Mouse (Mus musculus) forebrain, embryonic 10.5 days (tissue): ENCODE measurements around the gene Pqlc3. TPM values are rescaled to one million over a fixed set of nuclear protein-coding genes. Genes with fewer than 3 reads are reported as not detected.
"Not testable (repeated sequence)": the region's sequence is repeated elsewhere in the genome, so short reads cannot be mapped to it uniquely, and the experiment has no call there.

ENCODE experiments used
- DNase-seq: peaks from one replicate; pipeline ENCODE4 v3.0.0-alpha.2; 2017; ENCODE audit warnings: low spot score; ENCODE audit errors: extremely low spot score
- H3K27ac ChIP-seq: fragments of 300-500 bp; sonication (generic); 2 replicates; pipeline ENCODE4 v1.5.1; 2016; ENCODE audit warnings: mild to moderate bottlenecking
- H3K27me3 ChIP-seq: fragments of 300-500 bp; sonication (generic); 2 replicates; pipeline ENCODE4 v1.6.1; 2016; ENCODE audit warnings: mild to moderate bottlenecking; ENCODE audit not compliant: poor library complexity, severe bottlenecking
- H3K36me3 ChIP-seq: fragments of 300-500 bp; sonication (generic); replicated peaks from 2 replicates; pipeline ENCODE4 v1.6.1; 2016; ENCODE audit warnings: mild to moderate bottlenecking, moderate library complexity
- H3K4me1 ChIP-seq: fragments of 300-500 bp; sonication (generic); 2 replicates; pipeline ENCODE4 v1.6.1; 2016
- H3K4me3 ChIP-seq: fragments of 300-500 bp; sonication (generic); 2 replicates; pipeline ENCODE4 v1.5.1; 2016; ENCODE audit warnings: mild to moderate bottlenecking, moderate library complexity
- H3K9me3 ChIP-seq: fragments of 300-500 bp; sonication (generic); 2 replicates; pipeline ENCODE4 v1.6.1; 2016; ENCODE audit warnings: mild to moderate bottlenecking, moderate library complexity
- whole genome bisulfite sequencing: fragments of 180-500 bp; shearing (Covaris S2); methylation state at CpG from one replicate; pipeline ENCODE4 v1.1.7; 2016; 5-methylcytosine and 5-hydroxymethylcytosine counted together
- polyA plus RNA-seq: library from polyadenylated mRNA; unstranded; fragments of >200 nt; fragmentation: Nextera tagmentation; extraction: Ambion mirVana; gene quantifications from 2 replicates; pipeline ENCODE4 v1.2.1, GENCODE M21; 2016

The Pqlc3 gene
- polyA plus RNA-seq, 1 experiment from 2014 or later, result 3.5 TPM

GRCm38 (mm10) chr12:17032694-17033463 lies 32.7 kb upstream of the Pqlc3 start:
- DNase-seq, result peak; percentile 75
- 0 out of 2 replicates have a peak, but pooled peaks cover 5% of the 10 kb centered on the region for H3K9me3 ChIP-seq
- H3K4me3 ChIP-seq, result no peak overlapping the region
- no peaks in the 10 kb centered on the region for H3K27me3 ChIP-seq
- peaks cover 15% of the 10 kb centered on the region; the same call in 1 of the 2 replicates for H3K4me1 ChIP-seq
- H3K36me3 ChIP-seq, result no peaks in the 10 kb centered on the region
- H3K27ac ChIP-seq, result no peak overlapping the region
- 41% methylated on average over 13 of the region's 13 CpGs for WGBS

DNA sequence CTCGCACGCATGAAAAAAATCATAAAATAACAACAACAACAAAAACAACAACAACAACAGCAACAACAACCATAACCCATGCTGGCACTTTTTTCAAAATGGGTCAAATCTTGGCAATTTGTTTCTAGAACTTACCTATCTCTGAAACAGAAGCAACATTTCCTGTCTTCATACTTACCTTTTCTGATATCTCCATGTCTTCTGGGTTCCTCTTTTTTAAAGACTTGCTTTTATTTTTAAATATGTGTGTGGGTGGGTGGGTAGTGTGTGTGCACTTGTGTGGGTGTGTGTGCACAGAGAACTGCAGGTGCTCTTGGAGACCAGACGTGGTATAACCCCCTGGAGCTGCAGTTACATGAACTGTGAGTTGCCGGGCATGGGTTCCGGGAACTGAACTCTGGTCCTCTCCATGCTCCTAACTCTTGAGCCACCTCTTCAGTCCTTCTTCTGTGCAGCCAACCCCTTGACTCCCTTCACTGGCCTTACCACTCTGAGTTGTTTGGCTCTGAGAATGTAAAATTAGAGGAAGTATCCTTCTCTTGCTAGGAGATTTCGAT lies 24.4 kb upstream of the Pqlc3 start:
- 89% methylated on average over 6 of the region's 6 CpGs for WGBS
- DNase-seq, result no peak
- Histone ChIP-seq H3K27me3 (no peaks in the 10 kb centered on the region), H3K9me3 (0 out of 2 replicates have a peak, but pooled peaks cover 5% of the 10 kb centered on the region), H3K27ac (no peak overlapping the region), H3K36me3 (no peaks in the 10 kb centered on the region), H3K4me3 (no peak overlapping the region), H3K4me1 (no peaks in the 10 kb centered on the region)

DNA sequence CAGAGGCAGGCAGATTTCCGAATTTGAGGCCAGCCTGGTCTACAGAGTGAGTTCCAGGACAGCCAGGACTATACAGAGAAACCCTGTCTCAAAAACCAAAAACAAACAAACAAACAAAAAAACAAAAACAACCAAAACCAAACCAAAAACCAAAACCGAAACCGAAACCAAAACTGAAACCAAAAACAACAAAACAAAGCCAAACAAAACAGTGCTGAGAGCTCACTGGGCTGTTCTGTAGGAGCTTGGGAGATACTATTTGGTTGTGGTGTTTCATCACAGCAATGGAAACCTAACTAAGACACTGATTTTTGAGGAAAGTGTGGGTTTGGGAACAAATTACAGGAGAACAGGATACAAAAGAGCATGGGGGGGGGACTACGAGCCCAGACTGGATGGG lies 21.9 kb upstream of the Pqlc3 start:
- H3K9me3 ChIP-seq, result no peaks in the 10 kb centered on the region
- 85% methylated on average over 4 of the region's 4 CpGs for WGBS
- no peaks in the 10 kb centered on the region for H3K4me1 ChIP-seq
- no peaks in the 10 kb centered on the region for H3K36me3 ChIP-seq
- no peaks in the 10 kb centered on the region for H3K27me3 ChIP-seq
- H3K27ac ChIP-seq, result no peak overlapping the region
- no peak overlapping the region for H3K4me3 ChIP-seq
- no peak for DNase-seq

- not testable (repeated sequence) for H3K27ac ChIP-seq, H3K27me3 ChIP-seq, DNase-seq, H3K36me3 ChIP-seq, H3K9me3 ChIP-seq, H3K4me1 ChIP-seq, H3K4me3 ChIP-seq
- WGBS, result 88% methylated on average over 4 of the region's 4 CpGs
Measured at GRCm38 (mm10) chr12:17021125-17021524, 20.9 kb upstream of the Pqlc3 start.

DNA sequence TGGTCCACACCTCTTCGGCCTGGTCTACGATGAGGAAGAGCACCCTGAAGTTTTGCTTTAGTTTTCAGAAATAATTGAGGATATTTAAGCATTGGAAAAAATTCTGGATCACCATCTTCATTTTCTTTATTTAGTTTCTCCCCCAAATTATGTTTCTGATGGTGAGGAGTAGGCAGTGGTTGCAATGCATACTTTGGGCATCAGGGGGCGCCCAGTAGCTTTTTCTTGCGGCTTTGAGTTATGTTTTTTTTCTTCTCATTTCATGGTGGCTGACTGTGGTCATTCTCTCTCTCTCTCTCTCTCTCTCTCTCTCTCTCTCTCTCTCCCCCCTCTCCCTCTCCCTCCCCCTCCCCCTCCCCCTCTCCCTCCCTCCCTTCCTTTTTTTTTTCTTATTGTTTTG lies 18.3 kb upstream of the Pqlc3 start:
- Histone ChIP-seq H3K27me3 (no peaks in the 10 kb centered on the region), H3K4me1 (no peaks in the 10 kb centered on the region), H3K27ac (no peak overlapping the region), H3K4me3 (no peak overlapping the region), H3K36me3 (no peaks in the 10 kb centered on the region), H3K9me3 (peaks cover 9% of the 10 kb centered on the region)
- peak; percentile 60 for DNase-seq
- WGBS, result 34% methylated on average over 4 of the region's 4 CpGs

DNA sequence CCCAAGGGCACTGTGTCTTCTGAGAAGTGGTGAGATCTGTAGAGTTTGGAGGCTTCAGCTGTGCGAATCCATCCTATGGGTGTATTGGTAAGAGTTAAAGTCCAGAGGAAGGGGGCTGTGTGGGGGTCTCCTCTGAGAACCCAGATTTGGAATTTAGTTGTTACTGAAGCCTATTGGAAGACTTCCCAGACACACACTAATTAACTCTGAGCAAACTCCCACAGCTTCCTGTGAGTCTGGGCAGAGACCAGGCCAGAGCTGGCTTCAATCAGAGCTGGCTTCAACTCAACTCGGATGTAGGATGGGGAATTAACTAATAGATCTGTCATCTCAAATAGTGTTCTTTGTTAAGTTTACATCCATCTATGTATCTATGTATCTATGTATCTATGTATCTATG lies 15.5 kb upstream of the Pqlc3 start:
- no peak for DNase-seq
- 95% methylated on average over 2 of the region's 2 CpGs for WGBS

DNA sequence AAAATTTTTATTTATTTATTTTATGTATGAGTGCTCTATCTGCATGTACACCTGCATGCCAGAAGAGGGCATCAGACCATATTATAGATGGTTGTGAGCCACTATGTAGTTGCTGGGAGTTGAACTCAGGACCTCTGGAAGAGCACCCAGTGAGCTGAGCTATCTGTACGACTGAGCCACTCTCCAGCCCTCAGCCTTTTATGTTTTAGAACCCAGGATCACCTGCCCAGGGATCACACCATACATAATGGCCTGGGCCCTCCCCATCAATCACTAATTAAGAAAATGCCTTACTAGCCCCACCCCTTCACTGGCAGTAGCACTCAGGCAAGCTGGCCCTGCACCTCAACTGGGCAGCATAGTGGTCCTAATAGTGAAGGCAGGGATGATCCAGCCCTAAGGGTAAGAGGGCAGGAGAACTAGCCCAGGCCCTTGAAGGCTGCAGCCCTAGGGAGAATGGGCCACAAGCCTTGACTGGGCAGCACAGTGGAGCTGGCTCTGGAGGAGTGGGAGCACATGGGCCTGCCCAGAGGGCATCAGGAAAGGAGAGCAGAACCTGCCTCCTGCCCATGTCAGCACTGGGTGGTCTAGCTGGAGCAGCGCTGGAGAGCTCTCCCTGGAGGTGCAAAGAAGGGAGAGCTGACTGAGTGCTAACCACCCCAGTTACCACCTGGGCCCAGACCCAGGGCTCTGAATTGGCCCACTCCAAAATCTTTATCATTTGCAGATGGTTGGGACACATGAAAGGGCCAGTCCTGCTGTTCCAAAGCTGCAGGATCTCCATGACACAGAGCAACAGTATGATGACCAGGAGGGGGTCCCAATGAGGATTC lies 12.1 kb upstream of the Pqlc3 start:
- DNase-seq, result no peak
- Histone ChIP-seq H3K4me1 (peaks cover 10% of the 10 kb centered on the region), H3K9me3 (peaks cover 18% of the 10 kb centered on the region), H3K36me3 (no peaks in the 10 kb centered on the region), H3K4me3 (no peak overlapping the region), H3K27ac (no peak overlapping the region), H3K27me3 (peaks cover 11% of the 10 kb centered on the region)
- WGBS, result 69% methylated on average over 2 of the region's 2 CpGs

More for the DNA sequence above, 15.5 kb upstream of the Pqlc3 start:
- H3K27me3 ChIP-seq, result peaks cover 6% of the 10 kb centered on the region
- H3K4me1 ChIP-seq, result peaks cover 9% of the 10 kb centered on the region
- H3K36me3 ChIP-seq, result no peaks in the 10 kb centered on the region
- H3K9me3 ChIP-seq, result peaks cover 9% of the 10 kb centered on the region
- H3K4me3 ChIP-seq, result no peak overlapping the region
- H3K27ac ChIP-seq, result no peak overlapping the region

DNA sequence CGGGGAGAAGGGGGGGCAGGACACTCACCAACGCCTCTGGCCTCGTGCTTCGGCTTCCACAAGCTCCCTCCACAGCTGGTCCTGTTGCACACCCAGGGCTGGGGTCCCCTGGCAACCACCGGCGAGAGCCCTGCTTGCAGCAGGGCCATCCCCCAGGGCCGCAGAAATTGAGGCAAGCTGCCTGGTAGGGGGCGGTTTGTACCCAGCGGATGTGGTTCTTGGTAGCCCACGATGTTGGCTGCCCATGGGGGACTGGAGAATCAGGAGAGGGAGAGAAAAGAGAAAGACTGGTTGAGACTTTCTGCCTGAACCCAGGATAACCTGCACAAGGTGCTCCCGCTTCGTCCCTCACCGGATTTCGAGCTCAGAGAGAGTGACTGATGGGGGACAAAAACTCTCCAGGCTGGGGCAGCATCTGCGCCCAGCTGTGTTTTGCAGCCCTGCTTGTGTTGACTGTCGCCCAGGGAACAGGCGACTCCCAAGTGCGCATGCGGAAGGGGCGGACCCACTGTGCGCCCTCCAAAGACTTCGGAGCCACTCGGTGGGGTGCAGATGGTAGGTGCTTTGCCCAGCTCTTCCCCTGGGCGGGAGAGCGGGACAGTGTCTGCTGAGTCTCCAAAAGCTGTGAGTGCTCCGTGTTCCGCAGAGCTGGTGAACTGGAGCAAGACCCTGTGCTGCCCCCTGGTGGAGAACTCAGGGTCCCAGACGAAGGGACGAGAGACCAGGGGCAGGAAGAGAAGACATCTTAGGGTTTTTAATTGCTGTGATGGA lies 11.1 kb upstream of the Pqlc3 start, which contains the start of gene 2410004P03Rik:
2410004P03Rik (minus strand) TSS at position 628 of the 771 bp plus-strand sequence.
- Histone ChIP-seq H3K27ac (peak within 1 kb of the TSS; percentile 76), H3K4me1 (peaks cover 10% of the 10 kb centered on the region), H3K9me3 (peaks cover 18% of the 10 kb centered on the region), H3K4me3 (peak within 1 kb of the TSS; percentile 53), H3K36me3 (no peaks in the 10 kb centered on the region), H3K27me3 (peaks cover 11% of the 10 kb centered on the region)
- WGBS, result 8% methylated on average over 29 of the region's 29 CpGs
- peak; percentile 83 for DNase-seq

DNA sequence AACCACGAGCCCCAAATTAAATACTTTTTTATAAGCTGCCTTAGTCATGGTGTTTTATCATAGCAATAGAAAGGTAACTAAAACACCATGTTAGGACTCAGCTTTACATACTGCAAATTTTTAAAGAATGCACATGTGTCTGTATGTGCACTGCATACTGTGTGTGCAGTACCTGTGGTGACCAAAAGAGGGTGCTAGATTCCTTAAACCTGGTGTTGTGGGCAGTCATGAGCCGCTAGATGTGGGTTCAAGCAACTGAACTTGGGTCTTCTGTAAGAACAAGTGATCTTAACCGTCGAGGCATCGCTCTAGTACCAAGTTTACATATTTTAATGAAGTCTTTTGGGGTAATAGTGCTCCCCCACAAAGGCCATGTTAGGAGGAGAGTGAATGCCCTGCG lies 9.3 kb upstream of the Pqlc3 start:
- DNase-seq, result no peak
- Histone ChIP-seq H3K27ac (no peak overlapping the region), H3K9me3 (peaks cover 10% of the 10 kb centered on the region; the same call in 1 of the 2 replicates), H3K36me3 (no peaks in the 10 kb centered on the region), H3K4me3 (no peak overlapping the region), H3K27me3 (peaks cover 11% of the 10 kb centered on the region), H3K4me1 (peaks cover 10% of the 10 kb centered on the region)
- WGBS, result 96% methylated on average over 6 of the region's 6 CpGs

- H3K36me3 ChIP-seq, result no peaks in the 10 kb centered on the region
- H3K27ac ChIP-seq, result no peak overlapping the region
- DNase-seq, result no peak
- H3K9me3 ChIP-seq, result no peaks in the 10 kb centered on the region
- peaks cover 51% of the 10 kb centered on the region for H3K27me3 ChIP-seq
- peaks cover 32% of the 10 kb centered on the region for H3K4me1 ChIP-seq
- no peak overlapping the region for H3K4me3 ChIP-seq
- WGBS, result 44% methylated on average over 4 of the region's 4 CpGs
Measured at GRCm38 (mm10) chr12:17001211-17001610, 1.0 kb upstream of the Pqlc3 start.

DNA sequence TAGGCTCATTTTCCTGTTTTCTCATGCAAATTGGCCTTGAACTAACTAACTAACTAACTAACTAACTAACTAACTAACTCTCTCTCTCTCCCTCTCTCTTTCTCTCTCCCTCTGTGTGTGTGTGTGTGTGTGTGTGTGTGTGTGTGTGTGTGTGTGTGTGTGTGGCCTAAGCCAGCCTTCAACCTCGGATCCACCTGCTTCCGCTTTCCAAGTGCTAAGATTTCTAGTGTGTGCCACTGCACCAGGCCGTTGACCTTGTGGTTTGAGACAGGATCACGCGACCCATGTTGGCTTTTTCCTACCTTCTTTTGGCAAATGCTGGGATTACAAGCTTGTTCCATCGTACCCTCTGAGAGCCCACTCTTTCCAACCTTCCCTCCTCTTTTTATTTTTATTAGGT lies 420 bp upstream of the Pqlc3 start:
- WGBS, result 58% methylated on average over 6 of the region's 6 CpGs
- Histone ChIP-seq H3K27ac (no peak overlapping the region), H3K4me1 (peaks cover 32% of the 10 kb centered on the region), H3K4me3 (peak overlapping the region; percentile 62; the same call in 1 of the 2 replicates), H3K36me3 (no peaks in the 10 kb centered on the region), H3K9me3 (no peaks in the 10 kb centered on the region), H3K27me3 (peaks cover 51% of the 10 kb centered on the region)
- no peak for DNase-seq

DNA sequence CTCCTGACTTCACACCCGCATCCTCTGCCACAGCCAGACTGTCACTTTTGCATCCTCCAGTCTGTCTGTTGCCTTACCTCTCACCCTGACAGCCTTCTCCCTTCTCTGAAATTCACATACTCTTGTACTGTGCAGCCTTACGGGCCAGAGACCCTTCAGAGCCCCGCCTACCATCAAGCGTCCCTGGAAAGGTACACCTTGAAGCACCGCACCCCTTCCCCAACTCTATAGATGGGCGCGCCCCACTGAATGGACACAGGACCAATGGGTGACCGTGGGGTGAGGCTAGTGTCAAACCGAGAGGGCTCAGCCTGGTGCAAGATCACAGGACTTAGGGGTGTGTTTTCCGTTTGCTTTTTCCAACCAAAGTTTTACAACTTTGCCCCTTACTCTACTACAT lies 1.1 kb downstream of the Pqlc3 start:
- Histone ChIP-seq H3K9me3 (no peaks in the 10 kb centered on the region), H3K36me3 (peaks cover 3% of the 10 kb centered on the region; the same call in 1 of the 2 replicates), H3K27me3 (peaks cover 51% of the 10 kb centered on the region), H3K27ac (no peak overlapping the region), H3K4me3 (peak overlapping the region; percentile 62), H3K4me1 (peaks cover 32% of the 10 kb centered on the region)
- WGBS, result 6% methylated on average over 10 of the region's 10 CpGs
- no peak for DNase-seq
